8 mouse cellular contexts compared by ENCODE assay signal in genomic region chr12:51377003-51377887, GRCm38 (mm10). TPM values are rescaled to one million over a fixed set of nuclear protein-coding genes. Genes with fewer than 3 reads are reported as not detected.
DNase-seq lines count a peak whose midpoint lies in the region; ATAC-seq and TF ChIP-seq lines count a peak whose summit lies in the region.

Scfd1 (plus strand) TSS chr12:51377510.

- H3K27me3 ChIP-seq in forebrain, embryonic 15.5 days, result no peaks in the 10 kb centered on the region

- peak within 1 kb of the TSS; percentile 89 for H3K9ac ChIP-seq in ES-E14 (ENCODE audit: insufficient read depth, low read depth, low read length, poor library complexity, severe bottlenecking)
- peak within 1 kb of the TSS; percentile 78 for H3K9ac ChIP-seq in forebrain, embryonic 15.5 days (replicated peaks)

- under 1% methylated on average over 34 of the region's 34 CpGs for WGBS in forebrain, embryonic 15.5 days
- under 1% methylated on average over 34 of the region's 34 CpGs for WGBS in lung, adult 2 months

- peak; percentile 84 for DNase-seq in ES-E14 (ENCODE audit: low read depth, low spot score)
- DNase-seq in cerebellum, adult 11-12 months, result peak; percentile 94
- peak; percentile 86 for DNase-seq in heart, postnatal 25 days (ENCODE audit: low spot score)
- DNase-seq in layer of hippocampus, adult 18-20 months (ENCODE audit: low spot score in 2 of 2), result peak; percentile 94 to 96
- DNase-seq in lung, adult 2 months, result peak; percentile 91
- peak; percentile 83 to 86 for DNase-seq in thymus, adult 18-20 months

- H3K27ac ChIP-seq in ES-E14 (ENCODE audit: insufficient read depth, low read depth, low read length, poor library complexity, severe bottlenecking), result peak within 1 kb of the TSS; percentile 54; the same call in 1 of the 2 replicates
- peak within 1 kb of the TSS; percentile 85 for H3K27ac ChIP-seq in forebrain, embryonic 15.5 days (replicated peaks)

- H3K4me1 ChIP-seq in ES-E14 (ENCODE audit: control insufficient read depth in 2 of 2, insufficient read depth in 2 of 2, low read length in 2 of 2, poor library complexity in 1 of 2), result peaks cover 0 to 2% of the 10 kb centered on the region in 2 experiments; a peak in 1 of 4 replicates
- peaks cover 7% of the 10 kb centered on the region for H3K4me1 ChIP-seq in forebrain, embryonic 15.5 days
- no peaks in the 10 kb centered on the region; the same call in 1 of the 2 replicates for H3K4me1 ChIP-seq in lung, adult 2 months (ENCODE audit: control insufficient read depth, insufficient read depth, low read length)

- ATAC-seq in forebrain, embryonic 15.5 days (replicated peaks), result peak; percentile 100
- ATAC-seq in neutrophil, adult 5-6 weeks (ENCODE audit: extremely low read depth, insufficient number of reproducible peaks, low FRiP score, poor library complexity, severe bottlenecking), result peak; percentile 99

- no peaks in the 10 kb centered on the region; the same call in 1 of the 2 replicates for H3K36me3 ChIP-seq in ES-E14 (ENCODE audit: control insufficient read depth, insufficient read depth, low read length, poor library complexity, severe bottlenecking)
- peaks cover 25% of the 10 kb centered on the region for H3K36me3 ChIP-seq in forebrain, embryonic 15.5 days

- peak within 1 kb of the TSS; percentile 73 to 82 for H3K4me3 ChIP-seq in ES-E14 (ENCODE audit: insufficient read depth in 1 of 2, low read depth in 1 of 2, low read length in 2 of 2, poor library complexity in 1 of 2, severe bottlenecking in 1 of 2)
- H3K4me3 ChIP-seq in forebrain, embryonic 15.5 days, result peak within 1 kb of the TSS; percentile 70
- peak within 1 kb of the TSS; percentile 100 for H3K4me3 ChIP-seq in lung, adult 2 months (replicated peaks; ENCODE audit: extremely low read depth, low read depth, low read length)

- intact Hi-C loops in heart, postnatal 25 days (cut with DNase I), result loop anchor here (2.0 kb wide), 1 partner anchor 28 kb away; the partner anchor contains the start of gene G2e3

- TF ChIP-seq CTCF in lung, adult 2 months (IDR thresholded peaks at IDR 0.05; ENCODE audit: insufficient read depth, low read length), result no peak

- TF ChIP-seq POLR2A in lung, adult 2 months (IDR thresholded peaks at IDR 0.05; ENCODE audit: borderline replicate concordance, extremely low read depth, low read depth, low read length), result peak; percentile 87

- no peaks in the 10 kb centered on the region for H3K9me3 ChIP-seq in ES-E14 (ENCODE audit: control insufficient read depth, insufficient read depth, low read depth, low read length)
- H3K9me3 ChIP-seq in forebrain, embryonic 15.5 days, result no peaks in the 10 kb centered on the region

- peak within 1 kb of the TSS; percentile 56 for H3K4me2 ChIP-seq in forebrain, embryonic 15.5 days (replicated peaks)

- in situ Hi-C loops in ES-E14 (cut with MboI; ENCODE audit: low sequenced_read_pairs in 2 of 2, unreplicated experiment in 2 of 2), result no loop called here

TF ChIP-seq in ES-E14, 5 proteins besides CTCF, POLR2A, EP300 and RAD21:
- 0 out of 2 replicates have a peak, but pooled peaks have one; percentile 36 for TF ChIP-seq ZNF384 (IDR thresholded peaks at IDR 0.05; ENCODE audit: low read depth, low read length)
- TF ChIP-seq MAFK (IDR thresholded peaks at IDR 0.05; ENCODE audit: insufficient read depth, low read depth, low read length), result no peak
- no peak for TF ChIP-seq ZC3H11A (IDR thresholded peaks at IDR 0.05; ENCODE audit: borderline replicate concordance, low read depth, low read length)
- TF ChIP-seq CHD2 (IDR thresholded peaks at IDR 0.05; ENCODE audit: low read depth, low read length), result no peak
- TF ChIP-seq HCFC1 (IDR thresholded peaks at IDR 0.05; ENCODE audit: borderline replicate concordance, insufficient read depth, low read length), result peak; percentile 53; the same call in 1 of the 2 replicates
TF ChIP-seq in ES-E14: peak in this region for 2.

RNA-seq across cellular contexts. Expression of gene Scfd1, which starts in this region (rescaled TPM):
- 23.7 and 35.3 TPM in 2 replicates for total RNA-seq in ES-E14 (2012; rRNA removed)
- 59.5 and 59.8 TPM in 2 replicates for polyA plus RNA-seq in forebrain, embryonic 15.5 days (2015; fragmentation: Nextera tagmentation; extraction: Ambion mirVana)
- total RNA-seq in heart, postnatal 25 days (2021), result 10 to 100 TPM; 25.1 to 26.8 TPM
- 10 to 100 TPM; 37.1 to 38.8 TPM for total RNA-seq in layer of hippocampus, adult 18-20 months (2021)
- polyA plus RNA-seq in lung, adult 2 months (2012; rRNA removed), result 4.9 and 8.4 TPM in 2 replicates
- 82.3 and 83.8 TPM in 2 replicates for total RNA-seq in neutrophil, adult 5-6 weeks (2017)

Comparison
In these comparisons a context has a peak if more than half of its experiments do, and no peak if none do; other contexts are left out.
1. Peak in every context shown above with its lines: DNase-seq, ATAC-seq, H3K4me3 ChIP-seq and H3K27ac ChIP-seq.